Mouse (Mus musculus): ENCODE measurements around the gene Polr1d. TPM values are rescaled to one million over a fixed set of nuclear protein-coding genes. Genes with fewer than 3 reads are reported as not detected.

Polr1d gene
- 10 to 100 TPM; 15.7 to 53.8 (median 28.7) TPM for total RNA-seq (2018; cell fraction: chromatin; rRNA removed)
- 100 to 1,000 TPM in 12 of 26 experiments, 10 to 100 TPM in 14; 81.7 to 126 (median 98.2) TPM for total RNA-seq (2018; cell fraction: cytosol; rRNA removed)
- total RNA-seq (2018; cell fraction: nucleus; rRNA removed): 10 to 100 TPM; 23.7 to 59.1 (median 37.0) TPM
- 71.8 to 132 TPM (median 100 TPM) in 3 replicates for polyA plus RNA-seq (2018)

DNA sequence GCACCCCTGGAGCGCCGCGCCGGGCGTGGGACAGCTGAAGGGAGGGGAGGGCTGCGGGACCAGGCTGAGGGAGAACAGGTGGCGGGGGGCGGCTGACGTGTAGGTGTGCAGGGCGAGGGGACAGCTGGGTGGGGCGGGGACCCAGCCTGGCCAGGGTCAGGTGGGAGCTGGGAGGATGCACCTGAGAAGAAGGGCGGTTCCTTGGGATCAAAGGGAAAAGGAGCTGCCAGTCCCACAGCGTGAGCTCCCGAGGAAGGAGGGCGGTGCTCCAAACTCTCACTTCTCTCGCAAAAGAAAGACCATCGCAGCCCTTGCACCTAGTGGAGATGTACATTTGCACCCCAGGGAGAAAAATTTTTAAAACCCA is at the start of gene Polr1d:
TSS of gene Polr1d (plus strand) at position 252 of the 367 bp plus-strand sequence.
- Histone ChIP-seq H3K79me2 (ENCODE audit: inconsistent target) (peaks cover 85% of the 10 kb centered on the region), H3K36me3 (ENCODE audit: inconsistent target) (no peaks in the 10 kb centered on the region), H3K4me3 (ENCODE audit: inconsistent target) (peak within 1 kb of the TSS; percentile 85), H3K27ac (peak within 1 kb of the TSS; percentile 35)
- WGBS (ENCODE audit: missing documents): under 1% methylated on average over 16 of the region's 17 CpGs

DNA sequence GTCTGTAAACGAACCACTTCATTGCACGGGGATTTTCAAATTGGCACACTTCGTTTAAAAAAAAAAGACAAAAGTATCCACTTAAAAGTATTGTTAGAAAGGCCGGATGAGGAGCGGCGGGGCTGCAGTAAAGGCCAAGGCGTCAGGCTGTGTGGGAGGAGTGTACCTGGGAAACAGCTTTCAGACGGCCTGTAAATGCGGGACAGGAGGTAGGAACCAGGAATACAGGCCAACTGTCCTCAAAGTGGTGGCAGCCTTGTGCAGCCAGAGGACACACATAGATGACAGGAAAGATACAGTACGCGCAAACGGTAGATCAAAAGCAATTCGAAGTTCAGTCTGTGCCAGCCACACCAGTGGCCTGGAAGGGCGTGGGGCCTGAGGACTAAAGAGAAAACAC is 45.6 kb upstream of the Polr1d start:
- 95% methylated on average over 14 of the region's 14 CpGs for WGBS (ENCODE audit: missing documents)
- peaks cover 26% of the 10 kb centered on the region for H3K36me3 ChIP-seq (ENCODE audit: inconsistent target)
- H3K79me2 ChIP-seq (ENCODE audit: inconsistent target): peaks cover 3% of the 10 kb centered on the region; the same call in 1 of the 2 replicates
- no peak overlapping the region for H3K27ac ChIP-seq
- H3K4me3 ChIP-seq (ENCODE audit: inconsistent target): no peak overlapping the region

DNA sequence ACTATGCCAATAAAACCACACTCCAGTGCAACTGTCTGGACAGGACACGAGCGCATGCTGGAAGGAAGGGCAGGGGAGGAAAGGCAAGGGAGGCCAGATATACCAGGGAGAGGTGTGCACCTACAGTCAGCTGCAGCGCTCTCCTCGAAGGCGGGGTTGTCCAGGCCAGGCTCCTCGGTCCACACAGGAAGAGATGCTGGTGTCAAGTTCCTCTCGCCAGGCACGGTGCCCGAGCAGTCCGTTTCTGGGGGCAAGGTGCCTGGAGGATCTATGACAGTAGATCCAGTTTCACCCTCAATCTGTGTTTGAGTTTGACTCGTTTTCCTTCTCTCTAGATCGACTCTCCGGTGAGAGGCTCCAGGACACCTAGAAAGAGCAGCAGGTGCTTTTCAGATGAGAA is 43.7 kb upstream of the Polr1d start:
- WGBS (ENCODE audit: missing documents): 85% methylated on average over 13 of the region's 13 CpGs
- Histone ChIP-seq H3K36me3 (ENCODE audit: inconsistent target) (peaks cover 9% of the 10 kb centered on the region; the same call in 1 of the 2 replicates), H3K79me2 (ENCODE audit: inconsistent target) (peaks cover 22% of the 10 kb centered on the region; the same call in 1 of the 2 replicates), H3K27ac (no peak overlapping the region), H3K4me3 (ENCODE audit: inconsistent target) (no peak overlapping the region)

DNA sequence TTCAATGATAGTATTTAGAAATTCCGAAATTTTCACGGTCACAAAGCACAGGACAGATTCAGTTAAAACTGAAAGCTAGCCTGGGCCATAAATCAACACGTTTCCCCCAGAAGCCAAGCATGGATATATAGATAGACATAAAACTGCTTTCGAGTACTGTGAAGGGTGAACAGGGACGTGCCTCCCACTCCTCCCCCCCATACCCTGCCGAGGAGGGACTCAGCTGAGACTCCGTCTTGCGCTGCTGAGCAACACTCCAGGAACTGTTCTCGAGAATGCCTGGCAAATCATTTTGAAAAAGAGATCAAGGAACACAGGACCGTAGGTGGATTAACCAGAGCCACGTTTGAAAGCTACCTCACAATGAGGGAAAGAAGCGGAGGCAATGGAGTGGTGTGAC is 42.6 kb upstream of the Polr1d start:
- WGBS (ENCODE audit: missing documents): 91% methylated on average over 12 of the region's 12 CpGs
- no peaks in the 10 kb centered on the region; the same call in 1 of the 2 replicates for H3K36me3 ChIP-seq (ENCODE audit: inconsistent target)

DNA sequence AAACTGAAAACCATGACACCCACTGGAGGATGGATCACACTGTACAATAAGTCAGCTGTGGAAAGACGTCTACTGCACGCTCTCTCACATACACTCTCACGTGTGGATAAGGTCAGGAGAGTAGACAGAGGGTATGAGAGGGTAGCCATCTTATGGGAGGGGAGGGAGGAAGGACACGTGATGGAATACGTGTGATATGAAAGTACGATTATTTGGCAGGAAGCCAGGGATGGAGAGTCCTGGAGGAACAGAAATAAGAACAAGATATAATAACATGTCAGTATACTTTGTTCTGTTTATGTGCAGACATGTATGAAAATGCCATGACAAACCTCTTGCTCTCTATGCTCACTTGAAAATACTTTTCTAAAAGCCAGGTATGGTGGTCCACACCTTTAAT is 41.5 kb upstream of the Polr1d start:
- H3K27ac ChIP-seq: no peak overlapping the region
- no peak overlapping the region for H3K4me3 ChIP-seq (ENCODE audit: inconsistent target)
- H3K36me3 ChIP-seq (ENCODE audit: inconsistent target): no peaks in the 10 kb centered on the region; the same call in 1 of the 2 replicates
- H3K79me2 ChIP-seq (ENCODE audit: inconsistent target): peaks cover 29% of the 10 kb centered on the region; the same call in 1 of the 2 replicates
- WGBS (ENCODE audit: missing documents): 88% methylated on average over 6 of the region's 6 CpGs

More for the DNA sequence above, 42.6 kb upstream of the Polr1d start:
- Histone ChIP-seq H3K27ac (no peak overlapping the region), H3K79me2 (ENCODE audit: inconsistent target) (peaks cover 29% of the 10 kb centered on the region; the same call in 1 of the 2 replicates), H3K4me3 (ENCODE audit: inconsistent target) (no peak overlapping the region)

DNA sequence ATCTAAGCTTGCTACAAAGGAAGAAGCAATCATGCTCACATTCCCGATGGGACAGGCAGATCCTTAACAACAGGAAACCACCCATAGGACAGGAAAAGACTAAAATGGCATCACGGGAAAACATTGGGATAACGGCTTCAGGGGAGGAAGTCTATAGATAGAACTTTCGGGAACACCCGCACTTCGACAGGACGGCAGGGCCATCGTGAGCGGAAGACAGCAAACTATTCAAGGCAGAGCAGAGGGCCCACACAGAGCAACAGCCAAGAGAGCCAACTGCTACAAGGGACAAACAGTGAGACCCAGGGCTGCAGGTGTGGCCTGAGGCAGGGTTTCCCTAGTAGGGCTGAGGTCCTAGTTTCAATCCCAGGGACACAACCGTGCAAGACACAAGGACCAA is 40.8 kb upstream of the Polr1d start:
- WGBS (ENCODE audit: missing documents): 94% methylated on average over 10 of the region's 10 CpGs
- Histone ChIP-seq H3K36me3 (ENCODE audit: inconsistent target) (no peaks in the 10 kb centered on the region; the same call in 1 of the 2 replicates), H3K4me3 (ENCODE audit: inconsistent target) (no peak overlapping the region), H3K27ac (no peak overlapping the region), H3K79me2 (ENCODE audit: inconsistent target) (peaks cover 29% of the 10 kb centered on the region; the same call in 1 of the 2 replicates)

DNA sequence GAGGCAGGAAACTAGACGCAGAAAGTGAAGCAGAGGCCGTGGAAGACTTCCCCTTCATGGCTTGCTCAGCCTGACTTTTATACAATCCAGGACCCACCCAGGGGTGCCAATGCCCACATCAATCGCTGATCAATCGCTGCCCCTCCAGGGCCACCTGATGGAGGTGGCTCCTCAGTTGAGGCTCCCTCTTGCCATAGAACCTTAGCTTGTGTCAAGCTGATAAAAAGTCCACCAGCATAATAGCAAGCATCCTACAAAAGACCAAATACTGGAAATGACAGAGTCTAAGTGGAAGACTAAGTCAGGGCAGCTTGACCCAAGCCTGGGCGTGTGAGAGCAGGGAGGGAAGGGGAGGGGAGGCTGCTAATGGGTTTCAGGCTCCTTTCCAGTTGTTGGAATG is 40.2 kb upstream of the Polr1d start:
- no peak overlapping the region for H3K27ac ChIP-seq
- H3K79me2 ChIP-seq (ENCODE audit: inconsistent target): peaks cover 29% of the 10 kb centered on the region; the same call in 1 of the 2 replicates
- 96% methylated on average over 5 of the region's 5 CpGs for WGBS (ENCODE audit: missing documents)
- H3K4me3 ChIP-seq (ENCODE audit: inconsistent target): no peak overlapping the region
- H3K36me3 ChIP-seq (ENCODE audit: inconsistent target): peaks cover 5% of the 10 kb centered on the region; the same call in 1 of the 2 replicates

DNA sequence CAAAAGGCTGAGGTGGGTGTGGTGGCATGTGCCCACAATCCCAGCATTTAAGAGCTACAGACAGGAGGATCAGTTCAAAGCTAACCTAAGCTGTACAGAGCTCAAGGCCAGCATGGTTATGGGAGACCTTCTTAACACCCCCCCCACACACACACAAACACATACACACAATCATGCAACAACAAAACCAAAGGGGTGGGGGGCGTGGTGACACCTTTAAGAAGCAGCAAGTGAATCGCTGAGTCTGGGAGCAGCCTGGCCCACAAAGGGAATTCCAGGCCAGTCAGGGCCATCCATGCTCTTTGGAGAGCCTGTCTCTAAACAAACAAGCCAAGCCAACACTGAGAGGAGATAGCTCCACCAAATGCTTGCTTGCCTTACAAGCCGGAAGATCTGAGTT is 39.2 kb upstream of the Polr1d start:
- WGBS (ENCODE audit: missing documents): 97% methylated on average over 3 of the region's 3 CpGs
- Histone ChIP-seq H3K27ac (no peak overlapping the region), H3K79me2 (ENCODE audit: inconsistent target) (peaks cover 30% of the 10 kb centered on the region; the same call in 1 of the 2 replicates), H3K4me3 (ENCODE audit: inconsistent target) (no peak overlapping the region), H3K36me3 (ENCODE audit: inconsistent target) (peaks cover 9% of the 10 kb centered on the region; the same call in 1 of the 2 replicates)

DNA sequence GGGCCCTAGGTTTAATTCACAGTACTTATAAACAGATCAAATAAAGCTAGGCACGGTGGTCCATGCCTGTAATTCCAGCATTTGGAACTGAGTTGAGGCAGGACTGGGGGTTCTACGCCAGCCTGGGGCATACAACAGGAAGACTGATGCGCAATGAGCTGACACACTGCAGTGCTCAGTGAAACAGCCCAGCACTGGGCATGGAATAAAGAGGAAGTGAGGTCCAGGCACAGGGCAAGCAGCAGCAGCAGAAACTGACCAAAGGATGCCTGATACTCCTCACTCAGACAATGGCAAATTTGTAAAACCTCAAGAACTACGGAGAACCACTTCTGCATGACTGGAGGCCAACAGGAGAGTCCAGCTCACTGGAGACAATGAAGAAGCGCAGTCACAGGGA is 37.5 kb upstream of the Polr1d start:
- Histone ChIP-seq H3K79me2 (ENCODE audit: inconsistent target) (peaks cover 47% of the 10 kb centered on the region; the same call in 1 of the 2 replicates), H3K4me3 (ENCODE audit: inconsistent target) (no peak overlapping the region), H3K27ac (no peak overlapping the region), H3K36me3 (ENCODE audit: inconsistent target) (peaks cover 9% of the 10 kb centered on the region; the same call in 1 of the 2 replicates)
- WGBS (ENCODE audit: missing documents): 50% methylated on average over 5 of the region's 5 CpGs

DNA sequence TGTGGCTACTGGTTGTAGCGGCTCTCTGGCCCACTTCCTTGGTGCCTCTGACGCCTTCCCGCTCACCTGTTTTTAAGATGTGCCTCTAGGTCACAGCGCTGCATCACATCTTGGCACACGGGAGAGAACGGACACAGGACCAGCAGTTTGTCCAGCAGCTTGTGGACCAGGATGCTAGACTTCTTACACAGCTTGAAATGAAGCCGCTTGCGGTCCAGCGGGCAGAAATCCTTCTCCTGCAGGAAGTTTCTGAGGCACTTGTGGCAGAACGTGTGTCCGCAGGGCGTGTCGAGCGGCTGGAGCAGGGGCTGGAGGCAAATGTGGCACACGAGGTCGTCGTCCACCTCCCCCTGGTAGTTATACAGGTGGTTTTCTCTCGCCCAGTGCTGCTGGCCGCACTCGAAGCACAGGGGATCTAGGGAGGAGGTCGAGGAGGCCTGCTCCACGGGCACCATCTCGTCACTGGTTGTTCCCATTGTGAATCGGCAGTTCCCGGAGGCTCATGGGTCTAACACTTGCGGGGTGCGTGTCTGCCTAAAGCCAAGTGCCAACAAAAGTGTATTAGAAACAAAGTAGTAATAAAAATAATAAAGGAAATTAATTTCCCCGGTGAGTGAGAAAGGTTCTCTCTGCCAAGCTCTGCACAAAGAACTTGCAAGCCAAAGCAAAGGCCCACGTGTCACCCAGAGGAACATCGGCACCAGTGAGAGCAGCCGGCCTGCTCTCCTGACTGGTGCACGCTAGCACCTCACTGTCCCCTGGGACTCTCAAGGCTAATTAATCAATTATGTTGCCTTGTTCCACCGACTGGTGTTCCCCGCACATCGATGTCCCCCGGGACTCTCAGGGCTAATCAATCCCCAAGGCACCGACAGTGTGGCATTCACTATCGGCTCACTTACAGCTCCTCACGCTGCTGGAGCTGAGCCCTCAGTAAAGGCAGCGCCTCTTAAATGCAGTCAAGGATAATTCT is 34.6 kb upstream of the Polr1d start:
- peaks cover 9% of the 10 kb centered on the region; the same call in 1 of the 2 replicates for H3K36me3 ChIP-seq (ENCODE audit: inconsistent target)
- WGBS (ENCODE audit: missing documents): 95% methylated on average over 37 of the region's 40 CpGs
- H3K4me3 ChIP-seq (ENCODE audit: inconsistent target): no peak overlapping the region
- H3K79me2 ChIP-seq (ENCODE audit: inconsistent target): peaks cover 50% of the 10 kb centered on the region; the same call in 1 of the 2 replicates
- no peak overlapping the region for H3K27ac ChIP-seq

DNA sequence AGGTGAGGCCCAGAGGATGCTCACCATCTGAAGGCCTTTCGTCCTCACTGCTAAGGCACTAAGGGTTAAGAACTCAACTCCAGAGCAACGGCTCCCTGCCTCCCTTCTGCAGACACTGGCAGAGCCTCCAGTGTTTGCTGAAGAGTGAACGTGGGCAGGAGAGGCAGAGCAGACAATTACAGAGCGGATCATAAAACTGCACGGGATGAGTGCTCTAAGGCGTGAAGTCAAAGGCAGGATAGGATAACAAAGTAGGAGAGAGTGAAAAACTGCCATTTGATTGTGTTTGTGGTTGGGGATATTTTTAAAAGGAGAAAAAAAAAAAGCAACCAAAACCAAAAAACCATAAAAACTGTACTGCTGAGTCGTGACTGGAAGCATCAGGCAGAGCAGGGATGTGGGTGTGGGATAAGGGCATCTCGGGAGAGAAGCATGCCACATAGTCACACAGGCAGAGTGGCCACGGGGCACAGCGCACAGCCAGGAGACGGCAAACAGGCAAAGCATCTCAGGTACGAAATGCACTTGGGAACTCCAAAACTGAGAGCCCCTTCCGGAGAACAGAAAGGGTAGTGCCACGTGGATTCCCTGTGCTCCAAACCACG is 33.5 kb upstream of the Polr1d start:
- no peak overlapping the region for H3K4me3 ChIP-seq (ENCODE audit: inconsistent target)
- H3K36me3 ChIP-seq (ENCODE audit: inconsistent target): peaks cover 9% of the 10 kb centered on the region; the same call in 1 of the 2 replicates
- peaks cover 50% of the 10 kb centered on the region; the same call in 1 of the 2 replicates for H3K79me2 ChIP-seq (ENCODE audit: inconsistent target)
- 89% methylated on average over 15 of the region's 15 CpGs for WGBS (ENCODE audit: missing documents)
- no peak overlapping the region for H3K27ac ChIP-seq

DNA sequence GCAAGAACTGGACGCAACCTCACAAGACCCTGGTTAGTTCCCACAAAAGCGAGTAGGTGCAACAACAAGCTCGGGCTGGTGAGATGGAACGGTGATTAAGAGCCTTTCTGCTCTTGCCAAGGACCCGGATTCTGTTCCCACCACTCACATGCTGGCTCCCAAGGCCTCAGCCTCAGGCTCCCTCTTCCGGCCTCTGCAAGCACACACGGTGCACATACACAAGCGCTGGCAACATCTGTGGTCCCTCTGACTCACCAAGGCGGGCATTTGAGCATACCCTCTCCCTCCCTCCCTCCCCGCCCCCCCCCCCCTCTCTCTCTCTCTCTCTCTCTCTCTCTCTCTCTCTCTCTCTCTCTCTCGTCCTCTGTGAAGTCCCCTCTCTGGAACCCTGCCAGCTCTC is 31.5 kb upstream of the Polr1d start:
- Histone ChIP-seq H3K4me3 (ENCODE audit: inconsistent target) (no peak overlapping the region), H3K79me2 (ENCODE audit: inconsistent target) (peaks cover 65% of the 10 kb centered on the region; the same call in 1 of the 2 replicates), H3K36me3 (ENCODE audit: inconsistent target) (peaks cover 9% of the 10 kb centered on the region; the same call in 1 of the 2 replicates), H3K27ac (no peak overlapping the region)
- 100% methylated on average over 2 of the region's 11 CpGs for WGBS (ENCODE audit: missing documents)

DNA sequence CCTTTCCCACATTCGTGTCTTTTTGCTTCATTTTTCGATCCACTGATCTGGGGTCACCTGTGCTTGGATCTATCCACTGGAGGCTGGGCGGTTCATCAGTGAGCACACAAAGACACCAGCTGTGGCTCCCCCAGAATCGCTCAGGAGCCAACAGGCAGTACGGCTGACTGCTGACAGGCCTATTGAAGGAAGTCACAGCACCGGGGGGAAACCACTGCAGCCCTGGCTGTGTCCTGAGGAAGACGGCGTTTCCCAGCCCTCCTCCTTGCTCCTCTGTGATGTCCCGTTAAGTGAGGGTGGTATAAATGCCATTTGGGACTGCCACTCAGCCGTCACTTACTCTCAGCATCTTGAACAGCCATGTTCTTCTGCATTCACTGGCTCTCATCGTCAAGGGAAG is 30.9 kb upstream of the Polr1d start:
- peak overlapping the region; percentile 65 for H3K27ac ChIP-seq
- H3K36me3 ChIP-seq (ENCODE audit: inconsistent target): peaks cover 9% of the 10 kb centered on the region; the same call in 1 of the 2 replicates
- 44% methylated on average over 11 of the region's 11 CpGs for WGBS (ENCODE audit: missing documents)
- H3K4me3 ChIP-seq (ENCODE audit: inconsistent target): no peak overlapping the region
- H3K79me2 ChIP-seq (ENCODE audit: inconsistent target): peaks cover 69% of the 10 kb centered on the region; the same call in 1 of the 2 replicates

DNA sequence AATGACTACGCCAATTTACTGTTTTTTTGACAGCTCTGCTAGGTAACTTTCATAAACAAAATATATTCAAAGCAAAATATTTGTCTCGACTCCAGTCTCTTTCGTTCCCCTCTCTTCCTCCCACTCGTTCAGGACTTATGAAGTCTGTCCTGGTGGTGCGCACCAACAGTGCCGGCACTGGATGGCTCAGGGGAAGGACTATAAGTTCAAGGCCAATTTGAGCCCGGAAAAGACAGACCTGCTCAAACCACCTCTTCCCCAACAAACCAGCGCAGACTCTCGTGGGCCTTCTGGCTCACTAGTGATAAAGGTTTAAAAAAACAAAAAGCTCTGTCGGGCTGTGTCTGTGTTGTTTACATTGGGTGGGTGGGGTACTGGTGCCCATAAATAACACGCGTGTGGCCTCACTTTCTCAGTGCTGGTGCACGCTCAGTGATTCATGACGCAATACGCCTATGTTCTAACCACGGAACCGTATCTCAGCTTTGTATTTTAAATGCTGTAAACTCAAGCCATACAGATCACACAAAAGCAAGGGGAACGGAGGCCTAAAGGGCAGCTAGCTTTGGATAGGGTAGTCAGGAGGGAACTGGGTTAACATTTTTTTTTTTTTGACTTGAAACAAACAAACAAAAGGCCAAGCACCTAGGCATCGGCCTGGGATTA is 27.2 kb upstream of the Polr1d start:
- H3K36me3 ChIP-seq (ENCODE audit: inconsistent target): no peaks in the 10 kb centered on the region
- H3K4me3 ChIP-seq (ENCODE audit: inconsistent target): no peak overlapping the region
- WGBS (ENCODE audit: missing documents): 90% methylated on average over 19 of the region's 19 CpGs
- H3K79me2 ChIP-seq (ENCODE audit: inconsistent target): peaks cover 79% of the 10 kb centered on the region; the same call in 1 of the 2 replicates
- H3K27ac ChIP-seq: no peak overlapping the region

Data from macrophage (primary cell).